Mouse (Mus musculus) kidney, embryonic 14.5 days (tissue): ENCODE results near the gene Nanp. TPM values are rescaled to one million over a fixed set of nuclear protein-coding genes. Genes with fewer than 3 reads are reported as not detected.
A peak's percentile ranks its signal among the peaks of the same experiment; 100 is the strongest.

ENCODE experiments used
- ATAC-seq: fragments of 200-750 bp; cut with Nextera tagmentation; 2 replicates; pipeline ENCODE4 v1.8.0; 2017; ENCODE audit warnings: moderate number of reproducible peaks, mild to moderate bottlenecking, moderate TSS enrichment, moderate library complexity; ENCODE audit not compliant: low FRiP score, low TSS enrichment
- H3K27ac ChIP-seq: fragments of 300-500 bp; sonication (generic); 2 replicates; pipeline ENCODE4 v1.5.1; 2014; ENCODE audit warnings: low read depth, mild to moderate bottlenecking, low read length, moderate library complexity, mixed read lengths
- H3K27me3 ChIP-seq: fragments of 300-500 bp; sonication (generic); 2 replicates; pipeline ENCODE4 v1.6.1; 2014; ENCODE audit warnings: mild to moderate bottlenecking, low read length; ENCODE audit not compliant: control insufficient read depth, insufficient read depth
- H3K36me3 ChIP-seq: fragments of 300-500 bp; sonication (generic); 2 replicates; pipeline ENCODE4 v1.6.1; 2014; ENCODE audit warnings: low read length, mixed read lengths; ENCODE audit not compliant: control insufficient read depth, insufficient read depth
- H3K4me1 ChIP-seq: fragments of 300-500 bp; sonication (generic); 2 replicates; pipeline ENCODE4 v1.6.1; 2014; ENCODE audit warnings: low read length, mixed read lengths; ENCODE audit not compliant: control insufficient read depth, insufficient read depth
- H3K4me2 ChIP-seq: fragments of 300-500 bp; sonication (generic); replicated peaks from 2 replicates; pipeline ENCODE4 v1.6.1; 2014; ENCODE audit warnings: low read depth, mild to moderate bottlenecking, low read length
- H3K4me3 ChIP-seq: fragments of 300-500 bp; sonication (generic); 2 replicates; pipeline ENCODE4 v1.5.1; 2014; ENCODE audit warnings: mild to moderate bottlenecking, low read length
- H3K9ac ChIP-seq: fragments of 300-500 bp; sonication (generic); 2 replicates; pipeline ENCODE4 v1.6.1; 2014; ENCODE audit warnings: low read depth, mild to moderate bottlenecking, low read length, moderate library complexity
- H3K9me3 ChIP-seq: fragments of 300-500 bp; sonication (generic); 2 replicates; pipeline ENCODE4 v1.6.1; 2016; ENCODE audit warnings: low read length; ENCODE audit not compliant: control insufficient read depth
- WGBS: fragments of 180-500 bp; shearing (Covaris S2); extraction: QIAGEN DNeasy Blood & Tissue Kit; methylation state at CpG from one replicate; pipeline ENCODE4 v1.1.7; 2014; 5-methylcytosine and 5-hydroxymethylcytosine counted together
- polyA plus RNA-seq: library from polyadenylated mRNA; unstranded; fragments of >200 nt; fragmentation: Nextera tagmentation; extraction: Ambion mirVana; gene quantifications from 2 replicates; pipeline ENCODE4 v1.2.1, GENCODE M21; 2014

Gene Nanp
- polyA plus RNA-seq, 1 experiment from 2014 or later, result 51.5 TPM

- Histone ChIP-seq H3K4me3 (no peak overlapping the region), H3K4me2 (no peak overlapping the region), H3K27ac (no peak overlapping the region), H3K4me1 (peaks cover 5% of the 10 kb centered on the region), H3K9me3 (no peaks in the 10 kb centered on the region), H3K9ac (no peak overlapping the region), H3K36me3 (no peaks in the 10 kb centered on the region), H3K27me3 (no peaks in the 10 kb centered on the region)
- 85% methylated on average over 6 of the region's 6 CpGs for WGBS
- no peak for ATAC-seq
Observed at GRCm38 (mm10) chr2:151003796-151004195, 35.4 kb downstream of the Nanp start.

- 75% methylated on average over 5 of the region's 5 CpGs for WGBS
- Histone ChIP-seq H3K27ac (no peak overlapping the region), H3K9me3 (no peaks in the 10 kb centered on the region), H3K4me2 (no peak overlapping the region), H3K36me3 (no peaks in the 10 kb centered on the region), H3K4me3 (no peak overlapping the region), H3K27me3 (no peaks in the 10 kb centered on the region), H3K9ac (no peak overlapping the region), H3K4me1 (peaks cover 8% of the 10 kb centered on the region)
- no peak for ATAC-seq
Observed at GRCm38 (mm10) chr2:151001619-151002175, 37.5 kb downstream of the Nanp start.

- H3K9me3 ChIP-seq, result no peaks in the 10 kb centered on the region
- H3K36me3 ChIP-seq, result no peaks in the 10 kb centered on the region
- H3K9ac ChIP-seq, result no peak overlapping the region
- peaks cover 8% of the 10 kb centered on the region for H3K4me1 ChIP-seq
- H3K27ac ChIP-seq, result no peak overlapping the region
- no peaks in the 10 kb centered on the region for H3K27me3 ChIP-seq
- ATAC-seq, result peak; percentile 67; the same call in 1 of the 2 replicates
- no peak overlapping the region for H3K4me3 ChIP-seq
- H3K4me2 ChIP-seq, result no peak overlapping the region
- 52% methylated on average over 7 of the region's 7 CpGs for WGBS
Observed at GRCm38 (mm10) chr2:151000402-151001178, 38.6 kb downstream of the Nanp start.

- Histone ChIP-seq H3K4me2 (no peak overlapping the region), H3K9ac (0 out of 2 replicates have a peak overlapping the region, but pooled peaks have one; percentile 18), H3K27me3 (no peaks in the 10 kb centered on the region), H3K36me3 (no peaks in the 10 kb centered on the region), H3K4me1 (peaks cover 8% of the 10 kb centered on the region), H3K9me3 (no peaks in the 10 kb centered on the region), H3K27ac (no peak overlapping the region), H3K4me3 (no peak overlapping the region)
- WGBS, result 23% methylated on average over 3 of the region's 3 CpGs
- peak; percentile 70 for ATAC-seq
Observed at GRCm38 (mm10) chr2:150999021-150999420, 40.2 kb downstream of the Nanp start.

- WGBS, result 32% methylated on average over 5 of the region's 5 CpGs
- no peak overlapping the region for H3K4me2 ChIP-seq
- H3K27me3 ChIP-seq, result no peaks in the 10 kb centered on the region
Observed at GRCm38 (mm10) chr2:150997618-150998017, 41.6 kb downstream of the Nanp start.

GRCm38 (mm10) chr2:150995324-150995723 lies 43.9 kb downstream of the Nanp start:
- peaks cover 8% of the 10 kb centered on the region for H3K4me1 ChIP-seq
- WGBS, result 72% methylated on average over 4 of the region's 4 CpGs
- no peaks in the 10 kb centered on the region for H3K9me3 ChIP-seq
- H3K9ac ChIP-seq, result no peak overlapping the region
- no peak overlapping the region for H3K27ac ChIP-seq
- H3K36me3 ChIP-seq, result no peaks in the 10 kb centered on the region
- H3K27me3 ChIP-seq, result no peaks in the 10 kb centered on the region
- no peak overlapping the region for H3K4me2 ChIP-seq
- H3K4me3 ChIP-seq, result no peak overlapping the region
- ATAC-seq, result no peak

More at GRCm38 (mm10) chr2:150997618-150998017, 41.6 kb downstream of the Nanp start:
- H3K9ac ChIP-seq, result no peak overlapping the region
- no peak for ATAC-seq
- H3K9me3 ChIP-seq, result no peaks in the 10 kb centered on the region
- H3K27ac ChIP-seq, result no peak overlapping the region
- H3K4me3 ChIP-seq, result no peak overlapping the region
- no peaks in the 10 kb centered on the region for H3K36me3 ChIP-seq
- peaks cover 8% of the 10 kb centered on the region for H3K4me1 ChIP-seq

- Histone ChIP-seq H3K4me1 (no peaks in the 10 kb centered on the region), H3K27me3 (no peaks in the 10 kb centered on the region), H3K4me3 (no peak overlapping the region), H3K9me3 (no peaks in the 10 kb centered on the region), H3K9ac (no peak overlapping the region), H3K4me2 (no peak overlapping the region), H3K36me3 (no peaks in the 10 kb centered on the region), H3K27ac (no peak overlapping the region)
- WGBS, result 83% methylated on average over 4 of the region's 4 CpGs
- ATAC-seq, result no peak
Observed at GRCm38 (mm10) chr2:150991050-150991449, 48.1 kb downstream of the Nanp start.

GRCm38 (mm10) chr2:150990506-150990905 lies 48.7 kb downstream of the Nanp start:
- no peaks in the 10 kb centered on the region for H3K9me3 ChIP-seq
- H3K4me1 ChIP-seq, result no peaks in the 10 kb centered on the region
- no peaks in the 10 kb centered on the region for H3K36me3 ChIP-seq
- ATAC-seq, result no peak
- no peak overlapping the region for H3K27ac ChIP-seq
- no peak overlapping the region for H3K4me3 ChIP-seq
- H3K9ac ChIP-seq, result no peak overlapping the region
- H3K4me2 ChIP-seq, result no peak overlapping the region
- WGBS, result 88% methylated on average over 2 of the region's 2 CpGs
- H3K27me3 ChIP-seq, result no peaks in the 10 kb centered on the region

- no peak overlapping the region for H3K9ac ChIP-seq
- no peaks in the 10 kb centered on the region for H3K4me1 ChIP-seq
- H3K4me3 ChIP-seq, result no peak overlapping the region
- H3K9me3 ChIP-seq, result no peaks in the 10 kb centered on the region
- no peaks in the 10 kb centered on the region for H3K27me3 ChIP-seq
- H3K27ac ChIP-seq, result no peak overlapping the region
- no peaks in the 10 kb centered on the region for H3K36me3 ChIP-seq
- 97% methylated on average over 2 of the region's 2 CpGs for WGBS
- ATAC-seq, result no peak
- no peak overlapping the region for H3K4me2 ChIP-seq
Observed at GRCm38 (mm10) chr2:150985359-150985758, 53.8 kb downstream of the Nanp start.
